Mouse (Mus musculus): ENCODE measurements around the gene Klf5. TPM values are rescaled to one million over a fixed set of nuclear protein-coding genes. Genes with fewer than 3 reads are reported as not detected.

The Klf5 gene
- polyA plus RNA-seq, 1 experiment from 2014 or later, result 104 TPM

- WGBS, result 62% methylated on average over 4 of the region's 4 CpGs
- Histone ChIP-seq H3K9me3 (no peaks in the 10 kb centered on the region), H3K9ac (no peak overlapping the region), H3K27me3 (replicated peaks) (no peaks in the 10 kb centered on the region), H3K4me1 (no peaks in the 10 kb centered on the region), H3K27ac (no peak overlapping the region), H3K36me3 (no peaks in the 10 kb centered on the region), H3K4me3 (replicated peaks) (no peak overlapping the region), H3K4me2 (no peak overlapping the region)
- no peak for ATAC-seq (ENCODE audit: insufficient read depth, low FRiP score, low read depth)
These were observed 54.5 kb downstream of the Klf5 start for GRCm38 (mm10) chr14:99352989-99353388.

DNA sequence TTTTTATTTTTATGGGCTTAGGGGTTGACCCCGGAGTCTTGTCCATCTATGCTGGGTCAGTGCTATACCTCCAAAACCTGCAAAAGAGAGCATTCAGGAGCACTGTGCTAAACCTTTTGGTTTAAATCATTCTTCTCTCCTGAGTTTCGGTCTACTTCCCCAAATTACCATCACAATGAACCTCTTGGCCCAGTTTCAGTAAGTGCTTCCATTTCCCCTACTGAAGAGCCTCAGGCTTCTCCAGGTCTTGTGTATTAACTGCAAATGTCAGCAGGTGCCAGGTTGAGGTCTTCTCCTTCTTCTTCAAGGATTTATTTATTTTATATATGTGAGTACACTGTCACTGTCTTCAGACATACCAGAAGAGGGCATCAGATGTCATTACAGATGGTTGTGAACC lies 55.6 kb downstream of the Klf5 start:
- Histone ChIP-seq H3K27ac (no peak overlapping the region), H3K36me3 (no peaks in the 10 kb centered on the region), H3K27me3 (replicated peaks) (no peaks in the 10 kb centered on the region), H3K4me1 (no peaks in the 10 kb centered on the region), H3K4me2 (no peak overlapping the region), H3K9me3 (no peaks in the 10 kb centered on the region), H3K9ac (no peak overlapping the region), H3K4me3 (replicated peaks) (no peak overlapping the region)
- no peak for ATAC-seq (ENCODE audit: insufficient read depth, low FRiP score, low read depth)
- WGBS, result 75% methylated on average over 2 of the region's 2 CpGs

DNA sequence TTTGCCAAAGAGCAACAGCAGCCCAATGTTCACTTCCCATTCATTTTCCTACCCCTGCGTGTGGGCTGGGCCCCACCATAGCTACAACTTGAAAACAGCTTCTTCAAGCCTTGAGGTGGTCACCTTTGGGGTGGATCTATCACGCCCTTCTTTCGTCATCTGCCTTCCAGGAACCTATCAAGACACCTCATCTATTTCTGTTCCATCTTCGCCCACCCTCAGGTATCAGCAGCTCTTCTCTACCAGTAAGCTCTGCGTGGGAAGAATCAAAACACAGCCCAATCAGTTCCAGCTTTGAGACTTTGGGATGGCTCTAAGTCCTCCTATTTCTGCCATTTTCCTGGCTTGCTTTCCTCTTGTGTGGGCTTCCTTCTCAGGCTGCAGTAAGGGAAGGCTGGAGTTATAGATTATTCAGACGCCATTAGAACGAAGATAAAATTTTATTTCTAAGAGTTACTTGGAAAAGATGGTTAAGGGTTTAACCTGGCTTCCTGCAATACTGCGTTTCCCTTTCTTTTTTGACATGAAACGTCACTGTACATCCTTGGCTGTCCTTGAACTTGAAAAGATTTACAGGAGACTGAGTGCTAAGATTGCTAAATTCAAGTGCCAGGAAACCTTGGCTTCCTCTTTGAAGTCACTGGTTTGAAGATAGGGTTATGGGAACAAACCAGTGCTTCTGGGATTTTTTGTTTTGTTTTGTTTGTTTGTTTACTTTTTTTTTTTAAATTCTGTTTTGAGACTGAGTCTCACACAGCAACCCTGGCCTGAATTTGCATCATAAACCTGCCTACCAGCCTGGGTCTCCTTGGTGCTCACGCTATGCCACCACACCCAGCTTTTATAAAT lies 56.5 kb downstream of the Klf5 start:
- whole genome bisulfite sequencing, result 87% methylated on average over 10 of the region's 10 CpGs
- Histone ChIP-seq H3K27ac (no peak overlapping the region), H3K36me3 (no peaks in the 10 kb centered on the region), H3K27me3 (replicated peaks) (no peaks in the 10 kb centered on the region), H3K4me3 (replicated peaks) (no peak overlapping the region), H3K9ac (no peak overlapping the region), H3K4me1 (no peaks in the 10 kb centered on the region), H3K4me2 (no peak overlapping the region), H3K9me3 (no peaks in the 10 kb centered on the region)
- no peak for ATAC-seq (ENCODE audit: insufficient read depth, low FRiP score, low read depth)

DNA sequence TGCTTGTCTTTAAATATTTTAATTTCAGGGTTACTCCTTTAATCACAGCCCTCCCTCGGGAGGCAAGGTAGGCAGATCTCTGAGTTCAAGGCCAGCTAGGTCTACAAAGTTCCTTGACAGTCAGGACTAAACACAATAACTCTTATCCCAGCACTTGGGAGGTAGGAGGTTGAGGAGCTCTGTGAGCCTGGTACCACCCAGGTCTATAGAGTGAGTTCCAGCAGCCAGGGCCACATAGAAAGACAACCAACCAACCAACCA lies 57.0 kb downstream of the Klf5 start:
- no peaks in the 10 kb centered on the region for H3K4me1 ChIP-seq
- ATAC-seq (ENCODE audit: insufficient read depth, low FRiP score, low read depth), result no peak
- no peak overlapping the region for H3K4me2 ChIP-seq
- H3K9ac ChIP-seq, result no peak overlapping the region
- no peak overlapping the region for H3K4me3 ChIP-seq (replicated peaks)
- H3K36me3 ChIP-seq, result no peaks in the 10 kb centered on the region
- H3K9me3 ChIP-seq, result no peaks in the 10 kb centered on the region
- WGBS, result 52% methylated on average over 1 of the region's 1 CpGs
- H3K27me3 ChIP-seq (replicated peaks), result no peaks in the 10 kb centered on the region
- H3K27ac ChIP-seq, result no peak overlapping the region

- no peak overlapping the region for H3K9ac ChIP-seq
- no peaks in the 10 kb centered on the region for H3K4me1 ChIP-seq
- peak overlapping the region; percentile 5; the same call in 1 of the 2 replicates for H3K27ac ChIP-seq
- H3K36me3 ChIP-seq, result no peaks in the 10 kb centered on the region
- no peaks in the 10 kb centered on the region for H3K9me3 ChIP-seq
- H3K4me2 ChIP-seq, result no peak overlapping the region
- 87% methylated on average over 5 of the region's 5 CpGs for WGBS
- no peak for ATAC-seq (ENCODE audit: insufficient read depth, low FRiP score, low read depth)
- H3K27me3 ChIP-seq (replicated peaks), result no peaks in the 10 kb centered on the region
- H3K4me3 ChIP-seq (replicated peaks), result no peak overlapping the region
These were observed 64.5 kb downstream of the Klf5 start for GRCm38 (mm10) chr14:99362956-99363355.

DNA sequence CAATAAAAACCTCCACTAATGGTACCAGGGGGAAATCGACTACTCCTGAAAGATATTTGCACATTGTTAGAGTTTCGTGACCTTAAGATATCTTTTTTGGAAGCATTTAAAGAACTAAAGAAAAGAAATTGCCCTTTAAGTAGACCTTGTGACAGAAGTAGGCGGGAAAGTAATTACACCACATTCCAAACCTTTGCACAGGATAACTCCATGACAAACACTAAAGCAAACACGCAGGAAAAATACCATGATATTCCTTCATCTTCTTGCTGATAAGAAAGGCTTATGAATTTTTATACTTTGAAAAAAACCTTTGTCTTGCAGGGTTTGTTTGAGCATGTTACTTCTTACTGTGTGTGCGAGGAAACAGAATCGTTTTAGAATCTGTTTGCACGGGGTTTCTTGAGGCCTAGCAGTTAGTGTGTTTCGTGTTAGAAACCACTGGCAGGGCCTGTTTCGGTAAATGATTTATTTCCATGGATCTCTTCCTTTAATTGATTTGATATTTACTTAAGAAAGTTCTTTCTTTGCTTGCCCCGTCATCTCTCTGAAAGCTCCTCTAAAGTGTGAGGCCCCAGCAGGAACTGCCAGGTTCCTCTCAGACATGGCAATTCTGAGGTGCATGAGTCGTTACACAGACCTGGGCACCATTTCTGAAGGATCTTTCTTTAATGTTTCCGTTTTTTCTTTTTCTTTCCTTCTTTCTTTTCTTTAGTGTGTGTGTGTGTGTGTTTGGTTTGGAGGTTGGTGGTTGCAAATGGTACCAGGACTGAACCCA lies 65.7 kb downstream of the Klf5 start:
- Histone ChIP-seq H3K4me1 (no peaks in the 10 kb centered on the region), H3K9ac (no peak overlapping the region), H3K4me2 (no peak overlapping the region), H3K27me3 (replicated peaks) (no peaks in the 10 kb centered on the region), H3K9me3 (no peaks in the 10 kb centered on the region), H3K4me3 (replicated peaks) (no peak overlapping the region), H3K36me3 (no peaks in the 10 kb centered on the region), H3K27ac (peak overlapping the region; percentile 79)
- WGBS, result 42% methylated on average over 12 of the region's 12 CpGs
- peak; percentile 72 for ATAC-seq (ENCODE audit: insufficient read depth, low FRiP score, low read depth)

Other genes starting within 250 kb of the Klf5 start
- 14.7 and 16.9 TPM in 2 replicates for gene Pibf1, start 199.3 kb upstream of the Klf5 start, polyA plus RNA-seq (2015; fragmentation: Nextera tagmentation; extraction: Ambion mirVana)
- gene Dis3, start 198.9 kb upstream of the Klf5 start, polyA plus RNA-seq (2015; fragmentation: Nextera tagmentation; extraction: Ambion mirVana), result 25.5 and 27.8 TPM in 2 replicates